Mouse (Mus musculus) liver, postnatal 0 days (tissue): ENCODE results near the gene Obp2b. TPM values are rescaled to one million over a fixed set of nuclear protein-coding genes. Genes with fewer than 3 reads are reported as not detected.
"Not testable (repeated sequence)": the region's sequence is repeated elsewhere in the genome, so short reads cannot be mapped to it uniquely, and the experiment has no call there.

ENCODE experiments used
- ATAC-seq: fragments of 200-750 bp; cut with Nextera tagmentation; 2 replicates; pipeline ENCODE4 v1.8.0; 2017; ENCODE audit warnings: mild to moderate bottlenecking, moderate library complexity
- DNase-seq: peaks from one replicate; pipeline ENCODE4 v3.0.0-alpha.2; 2016
- H3K27ac ChIP-seq: fragments of 300-500 bp; sonication (generic); 2 replicates; pipeline ENCODE4 v1.5.1; 2014; ENCODE audit warnings: antibody characterized with exemption, moderate library complexity, mild to moderate bottlenecking, low read depth
- H3K27me3 ChIP-seq: fragments of 300-500 bp; sonication (generic); 2 replicates; pipeline ENCODE4 v1.6.1; 2014; ENCODE audit warnings: low read length, control low read depth, mixed read lengths; ENCODE audit not compliant: insufficient read depth
- H3K36me3 ChIP-seq: fragments of 300-500 bp; sonication (generic); replicated peaks from 2 replicates; pipeline ENCODE4 v1.6.1; 2014; ENCODE audit warnings: mild to moderate bottlenecking, control low read depth, low read length, moderate library complexity, mixed read lengths; ENCODE audit not compliant: insufficient read depth
- H3K4me1 ChIP-seq: fragments of 300-500 bp; sonication (generic); 2 replicates; pipeline ENCODE4 v1.6.1; 2014; ENCODE audit warnings: antibody characterized with exemption, mild to moderate bottlenecking, control low read depth; ENCODE audit not compliant: insufficient read depth
- H3K4me2 ChIP-seq: fragments of 300-500 bp; sonication (generic); 2 replicates; pipeline ENCODE4 v1.6.1; 2014; ENCODE audit warnings: low read depth, mild to moderate bottlenecking, low read length, moderate library complexity, mixed read lengths
- H3K4me3 ChIP-seq: fragments of 300-500 bp; sonication (generic); 2 replicates; pipeline ENCODE4 v1.5.1; 2014; ENCODE audit warnings: low read depth, low read length
- H3K9ac ChIP-seq: fragments of 300-500 bp; sonication (generic); replicated peaks from 2 replicates; pipeline ENCODE4 v1.6.1; 2014; ENCODE audit warnings: mild to moderate bottlenecking, moderate library complexity
- H3K9me3 ChIP-seq: fragments of 300-500 bp; sonication (generic); 2 replicates; pipeline ENCODE4 v1.6.1; 2016; ENCODE audit warnings: mild to moderate bottlenecking, control low read depth, low read length, mixed read lengths
- CTCF ChIP-seq: sonication (generic); IDR thresholded peaks from 2 replicates; pipeline ENCODE4 v1.5.1; 2016; ENCODE audit warnings: antibody characterized with exemption, low read depth
- EP300 ChIP-seq: IDR thresholded peaks from 2 replicates; pipeline ENCODE4 v1.6.1; 2016; ENCODE audit warnings: antibody characterized with exemption, low read depth, mild to moderate bottlenecking
- WGBS: fragments of 180-500 bp; shearing (Covaris S2); extraction: QIAGEN DNeasy Blood & Tissue Kit; methylation state at CpG from one replicate; pipeline ENCODE4 v1.1.7; 2014; ENCODE audit not compliant: insufficient replicate concordance; 5-methylcytosine and 5-hydroxymethylcytosine counted together
- polyA plus RNA-seq: library from polyadenylated mRNA; unstranded; fragments of >200 nt; fragmentation: Nextera tagmentation; extraction: Ambion mirVana; gene quantifications from 2 replicates; pipeline ENCODE4 v1.2.1, GENCODE M21; 2015

Gene Obp2b
- not detected in 2 replicates for polyA plus RNA-seq

GRCm38 (mm10) chr2:25736709-25737108, at the start of gene Obp2b:
Gene Obp2b, plus strand, starts transcription at chr2:25737009.
- not testable (repeated sequence) for H3K27ac ChIP-seq, H3K4me3 ChIP-seq, DNase-seq, H3K4me1 ChIP-seq, ATAC-seq, H3K9me3 ChIP-seq, H3K36me3 ChIP-seq, H3K27me3 ChIP-seq, H3K4me2 ChIP-seq, H3K9ac ChIP-seq
- 78% methylated on average over 3 of the region's 3 CpGs for WGBS

GRCm38 (mm10) chr2:25694605-25695004, 42.2 kb upstream of the Obp2b start:
- peak; percentile 69 for DNase-seq
- H3K36me3 ChIP-seq: no peaks in the 10 kb centered on the region
- no peak overlapping the region for H3K4me3 ChIP-seq
- no peak overlapping the region for H3K4me2 ChIP-seq
- ATAC-seq: no peak
- no peak overlapping the region for H3K9ac ChIP-seq
- H3K27me3 ChIP-seq: no peaks in the 10 kb centered on the region
- H3K4me1 ChIP-seq: no peaks in the 10 kb centered on the region
- TF ChIP-seq CTCF (peak; percentile 82), EP300 (no peak)
- H3K27ac ChIP-seq: no peak overlapping the region
- no peaks in the 10 kb centered on the region for H3K9me3 ChIP-seq

- no peaks in the 10 kb centered on the region for H3K9me3 ChIP-seq
- no peak overlapping the region for H3K4me3 ChIP-seq
- 53% methylated on average over 4 of the region's 4 CpGs for WGBS
- H3K4me1 ChIP-seq: no peaks in the 10 kb centered on the region
- H3K9ac ChIP-seq: no peak overlapping the region
- no peaks in the 10 kb centered on the region for H3K36me3 ChIP-seq
- ATAC-seq: no peak
- DNase-seq: no peak
- H3K27ac ChIP-seq: no peak overlapping the region
- no peak for TF ChIP-seq CTCF
- no peaks in the 10 kb centered on the region for H3K27me3 ChIP-seq
- no peak overlapping the region for H3K4me2 ChIP-seq
Observed at GRCm38 (mm10) chr2:25696951-25697350, 39.9 kb upstream of the Obp2b start.

GRCm38 (mm10) chr2:25698696-25699095, 38.1 kb upstream of the Obp2b start:
- TF ChIP-seq CTCF (no peak), EP300 (no peak)
- no peak for ATAC-seq
- no peaks in the 10 kb centered on the region for H3K9me3 ChIP-seq
- no peak overlapping the region for H3K27ac ChIP-seq
- H3K27me3 ChIP-seq: no peaks in the 10 kb centered on the region
- no peak overlapping the region for H3K4me2 ChIP-seq
- DNase-seq: no peak
- WGBS: 85% methylated on average over 2 of the region's 2 CpGs
- H3K36me3 ChIP-seq: no peaks in the 10 kb centered on the region
- H3K9ac ChIP-seq: no peak overlapping the region
- no peaks in the 10 kb centered on the region for H3K4me1 ChIP-seq
- no peak overlapping the region for H3K4me3 ChIP-seq

- not testable (repeated sequence) for H3K9me3 ChIP-seq, H3K4me2 ChIP-seq, ATAC-seq, H3K27me3 ChIP-seq, H3K9ac ChIP-seq, DNase-seq, H3K36me3 ChIP-seq, H3K27ac ChIP-seq, H3K4me3 ChIP-seq, H3K4me1 ChIP-seq
- 71% methylated on average over 3 of the region's 3 CpGs for WGBS
Observed at GRCm38 (mm10) chr2:25699743-25700142, 37.1 kb upstream of the Obp2b start, which contains the start of gene Obp2a. Gene Obp2a, plus strand, starts transcription at chr2:25700043.

- no peaks in the 10 kb centered on the region for H3K36me3 ChIP-seq
- H3K4me2 ChIP-seq: no peak overlapping the region
- H3K4me3 ChIP-seq: no peak overlapping the region
- no peaks in the 10 kb centered on the region for H3K4me1 ChIP-seq
- no peak for TF ChIP-seq EP300
- TF ChIP-seq CTCF: no peak
- H3K9me3 ChIP-seq: no peaks in the 10 kb centered on the region
- H3K9ac ChIP-seq: no peak overlapping the region
- DNase-seq (no peak), ATAC-seq (no peak)
- no peak overlapping the region for H3K27ac ChIP-seq
- no peaks in the 10 kb centered on the region for H3K27me3 ChIP-seq
- WGBS: 47% methylated on average over 5 of the region's 5 CpGs
Observed at GRCm38 (mm10) chr2:25701001-25701400, 35.8 kb upstream of the Obp2b start.

DNA sequence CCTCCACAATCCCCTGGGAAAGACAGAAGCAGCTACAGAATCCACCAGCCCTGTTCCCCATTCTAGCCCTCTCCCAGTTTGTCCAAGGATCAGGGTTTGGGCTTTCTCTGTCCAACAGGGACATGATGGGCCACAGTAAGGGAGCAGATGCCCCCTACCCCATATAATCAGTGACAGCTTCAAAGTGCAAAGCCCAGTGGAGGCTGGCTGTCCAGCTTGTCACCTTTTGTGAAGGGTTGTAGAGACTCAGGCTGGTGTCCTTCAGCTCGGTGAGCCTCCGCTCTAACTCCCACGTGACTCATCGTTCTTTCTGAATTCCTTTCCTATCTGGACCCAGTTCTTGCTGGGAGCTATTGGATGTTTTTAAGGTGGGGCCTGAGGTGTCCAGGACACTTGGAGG, 33.1 kb upstream of the Obp2b start:
- DNase-seq: no peak
- no peaks in the 10 kb centered on the region for H3K9me3 ChIP-seq
- peaks cover 8% of the 10 kb centered on the region for H3K4me1 ChIP-seq
- H3K4me3 ChIP-seq: no peak overlapping the region
- H3K4me2 ChIP-seq: no peak overlapping the region
- H3K27ac ChIP-seq: no peak overlapping the region
- no peak overlapping the region for H3K9ac ChIP-seq
- H3K36me3 ChIP-seq: no peaks in the 10 kb centered on the region
- TF ChIP-seq EP300: no peak
- no peak for TF ChIP-seq CTCF
- no peaks in the 10 kb centered on the region for H3K27me3 ChIP-seq
- no peak for ATAC-seq
- WGBS: 70% methylated on average over 4 of the region's 4 CpGs
